Comparison of ENCODE assay signal across 8 mouse cellular contexts in the genomic region with DNA sequence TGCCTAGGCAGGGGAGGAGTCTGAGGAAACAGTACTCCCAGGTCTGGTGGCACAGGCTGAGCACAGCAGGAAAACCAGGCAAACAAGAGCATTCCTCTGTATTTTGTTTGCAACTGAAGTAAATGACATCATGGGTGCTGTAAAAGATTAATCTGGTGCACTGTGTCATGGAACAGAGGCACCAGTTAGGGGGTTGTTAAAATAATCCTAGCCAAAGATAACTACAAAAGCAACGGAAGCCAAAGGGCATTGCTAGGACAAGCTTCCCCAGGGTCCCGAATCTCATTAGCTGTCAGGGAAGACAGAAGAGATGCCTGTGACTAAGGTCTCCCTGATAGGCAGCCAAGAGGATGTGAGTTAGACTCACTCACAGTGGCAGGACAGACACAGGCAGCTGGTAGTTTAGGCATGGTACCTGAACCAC. TPM values are rescaled to one million over a fixed set of nuclear protein-coding genes. Genes with fewer than 3 reads are reported as not detected.
A peak's percentile ranks its signal among the peaks of the same experiment; 100 is the strongest.
DNase-seq lines count a peak whose midpoint lies in the region; ATAC-seq and TF ChIP-seq lines count a peak whose summit lies in the region.
"Had no signal": no experiment of that assay in that cellular context is flagged by ENCODE, and none has a peak within 500 bp of the region (broad histone marks: within the 10 kb centered on the region; RNA-seq: fewer than 3 reads in every experiment).

No protein-coding gene starts in this region.

- DNase-seq in limb, embryonic 14.5 days (ENCODE audit: low spot score), result peak; percentile 30
- no peak for DNase-seq in limb, embryonic 10.5 days (ENCODE audit: low spot score)
- peak; percentile 32 for DNase-seq in embryonic facial prominence, embryonic 14.5 days (ENCODE audit: low spot score)
- DNase-seq in kidney, adult 2 months, result peak; percentile 94
- DNase-seq in frontal cortex, postnatal 14 days (ENCODE audit: low spot score in 2 of 2), result no peak
- DNase-seq in cerebellum, postnatal 4 days (ENCODE audit: low spot score in 2 of 2), result no peak
- DNase-seq: thymus, adult 2 months had no signal

- no peak for TF ChIP-seq CTCF in kidney, adult 2 months (conservative IDR thresholded peaks at IDR 0.05; ENCODE audit: insufficient read depth, insufficient read length, low read depth, low read length)

- TF ChIP-seq POLR2A in limb, embryonic 14.5 days (IDR thresholded peaks at IDR 0.05; ENCODE audit: borderline replicate concordance, extremely low read depth, insufficient read depth, insufficient read length), result no peak
- TF ChIP-seq POLR2A in kidney, adult 2 months (IDR thresholded peaks at IDR 0.05; ENCODE audit: low read depth, low read length), result no peak

- H3K9me3 ChIP-seq in limb, embryonic 14.5 days (ENCODE audit: control insufficient read depth, low read length), result no peaks in the 10 kb centered on the region
- H3K9me3 ChIP-seq in limb, embryonic 10.5 days (replicated peaks), result no peaks in the 10 kb centered on the region
- no peaks in the 10 kb centered on the region for H3K9me3 ChIP-seq in embryonic facial prominence, embryonic 14.5 days (ENCODE audit: control insufficient read depth, low read length)
- H3K9me3 ChIP-seq in stomach, embryonic 15.5 days, result no peaks in the 10 kb centered on the region

- no peak overlapping the region for H3K9ac ChIP-seq in limb, embryonic 14.5 days (ENCODE audit: low read depth, low read length, severe bottlenecking)
- no peak overlapping the region for H3K9ac ChIP-seq in embryonic facial prominence, embryonic 14.5 days (ENCODE audit: low read depth, low read length)
- no peak overlapping the region for H3K9ac ChIP-seq in stomach, embryonic 15.5 days

- H3K4me3 ChIP-seq in limb, embryonic 14.5 days (replicated peaks; ENCODE audit: low read length), result no peak overlapping the region
- H3K4me3 ChIP-seq in limb, embryonic 10.5 days, result no peak overlapping the region
- H3K4me3 ChIP-seq in embryonic facial prominence, embryonic 14.5 days (ENCODE audit: low read depth, low read length), result no peak overlapping the region
- H3K4me3 ChIP-seq in kidney, adult 2 months (ENCODE audit: insufficient read depth, low read depth, low read length), result no peak overlapping the region
- no peak overlapping the region for H3K4me3 ChIP-seq in stomach, embryonic 15.5 days (replicated peaks)

- peaks cover 11% of the 10 kb centered on the region for H3K4me1 ChIP-seq in limb, embryonic 14.5 days (ENCODE audit: control insufficient read depth, insufficient read depth, low read length)
- H3K4me1 ChIP-seq in limb, embryonic 10.5 days, result peaks cover 21% of the 10 kb centered on the region
- peaks cover 6% of the 10 kb centered on the region for H3K4me1 ChIP-seq in embryonic facial prominence, embryonic 14.5 days (ENCODE audit: control insufficient read depth, insufficient read depth, low read length)
- H3K4me1 ChIP-seq in kidney, adult 2 months (ENCODE audit: control insufficient read depth, insufficient read depth, low read length), result peaks cover 35% of the 10 kb centered on the region
- H3K4me1 ChIP-seq in stomach, embryonic 15.5 days, result peaks cover 13% of the 10 kb centered on the region

- 13% methylated on average over 2 of the region's 2 CpGs for WGBS in limb, embryonic 14.5 days
- 8% methylated on average over 2 of the region's 2 CpGs for WGBS in limb, embryonic 10.5 days
- 5% methylated on average over 2 of the region's 2 CpGs for WGBS in embryonic facial prominence, embryonic 14.5 days
- 8% methylated on average over 2 of the region's 2 CpGs for WGBS in kidney, adult 2 months
- 16% methylated on average over 2 of the region's 2 CpGs for WGBS in stomach, embryonic 15.5 days

- no peaks in the 10 kb centered on the region for H3K27me3 ChIP-seq in limb, embryonic 14.5 days (ENCODE audit: control insufficient read depth, insufficient read depth, low read length)
- H3K27me3 ChIP-seq in limb, embryonic 10.5 days (ENCODE audit: low read depth, poor library complexity, severe bottlenecking), result peaks cover 28% of the 10 kb centered on the region
- H3K27me3 ChIP-seq in embryonic facial prominence, embryonic 14.5 days (replicated peaks; ENCODE audit: control insufficient read depth, insufficient read depth, low read length), result no peaks in the 10 kb centered on the region
- no peaks in the 10 kb centered on the region for H3K27me3 ChIP-seq in kidney, adult 2 months (replicated peaks; ENCODE audit: control insufficient read depth, insufficient read depth, low read length)
- no peaks in the 10 kb centered on the region for H3K27me3 ChIP-seq in stomach, embryonic 15.5 days (replicated peaks)

- H3K4me2 ChIP-seq in limb, embryonic 14.5 days (replicated peaks; ENCODE audit: low read depth, low read length, severe bottlenecking), result no peak overlapping the region
- H3K4me2 ChIP-seq in embryonic facial prominence, embryonic 14.5 days (ENCODE audit: low read depth, low read length), result no peak overlapping the region
- no peak overlapping the region for H3K4me2 ChIP-seq in stomach, embryonic 15.5 days

- H3K27ac ChIP-seq in limb, embryonic 14.5 days (replicated peaks; ENCODE audit: low read depth, low read length), result no peak overlapping the region
- no peak overlapping the region for H3K27ac ChIP-seq in limb, embryonic 10.5 days
- H3K27ac ChIP-seq in embryonic facial prominence, embryonic 14.5 days (replicated peaks; ENCODE audit: low read depth, low read length), result no peak overlapping the region
- peak overlapping the region; percentile 89 for H3K27ac ChIP-seq in kidney, adult 2 months (ENCODE audit: insufficient read depth, low read depth, low read length)
- 0 out of 2 replicates have a peak overlapping the region, but pooled peaks have one; percentile 13 for H3K27ac ChIP-seq in stomach, embryonic 15.5 days

- H3K36me3 ChIP-seq in limb, embryonic 14.5 days (ENCODE audit: control insufficient read depth, insufficient read depth, low read length), result no peaks in the 10 kb centered on the region
- no peaks in the 10 kb centered on the region for H3K36me3 ChIP-seq in limb, embryonic 10.5 days
- H3K36me3 ChIP-seq in embryonic facial prominence, embryonic 14.5 days (ENCODE audit: control insufficient read depth, insufficient read depth, low read length), result no peaks in the 10 kb centered on the region
- H3K36me3 ChIP-seq in kidney, adult 2 months (ENCODE audit: control insufficient read depth, insufficient read depth, low read length), result no peaks in the 10 kb centered on the region
- no peaks in the 10 kb centered on the region for H3K36me3 ChIP-seq in stomach, embryonic 15.5 days

- no peak for ATAC-seq in limb, embryonic 14.5 days (ENCODE audit: low FRiP score, low read depth)
- peak; percentile 12; the same call in 1 of the 2 replicates for ATAC-seq in embryonic facial prominence, embryonic 14.5 days (ENCODE audit: low read depth)
- no peak; the same call in 1 of the 2 replicates for ATAC-seq in stomach, embryonic 15.5 days (ENCODE audit: insufficient read depth, low FRiP score, low read depth)

RNA-seq across cellular contexts. Expression of gene Hint1, which starts 14.9 kb away (rescaled TPM):
- 492 and 618 TPM in 2 replicates for polyA plus RNA-seq in limb, embryonic 14.5 days (2012; rRNA removed)
- polyA plus RNA-seq in limb, embryonic 14.5 days (2014; fragmentation: Nextera tagmentation; extraction: Ambion mirVana), result 557 and 602 TPM in 2 replicates
- polyA plus RNA-seq in limb, embryonic 10.5 days (2016; fragmentation: Nextera tagmentation; extraction: Ambion mirVana), result 550 and 645 TPM in 2 replicates
- 583 and 620 TPM in 2 replicates for polyA plus RNA-seq in embryonic facial prominence, embryonic 14.5 days (2014; fragmentation: Nextera tagmentation; extraction: Ambion mirVana)
- polyA plus RNA-seq in kidney, adult 2 months (2012; rRNA removed), result 1,115 and 1,173 TPM in 2 replicates
- 602 and 675 TPM in 2 replicates for polyA plus RNA-seq in stomach, embryonic 15.5 days (2015; fragmentation: Nextera tagmentation; extraction: Ambion mirVana)

RNA-seq across cellular contexts. Expression of gene Lyrm7, which starts 20.3 kb away (rescaled TPM):
- 3.8 and 8.2 TPM in 2 replicates for polyA plus RNA-seq in limb, embryonic 14.5 days (2012; rRNA removed)
- 7.8 and 10.8 TPM in 2 replicates for polyA plus RNA-seq in limb, embryonic 14.5 days (2014; fragmentation: Nextera tagmentation; extraction: Ambion mirVana)
- 6.5 and 7.9 TPM in 2 replicates for polyA plus RNA-seq in limb, embryonic 10.5 days (2016; fragmentation: Nextera tagmentation; extraction: Ambion mirVana)
- 10.6 and 11.3 TPM in 2 replicates for polyA plus RNA-seq in embryonic facial prominence, embryonic 14.5 days (2014; fragmentation: Nextera tagmentation; extraction: Ambion mirVana)
- 1.4 and 3.9 TPM in 2 replicates for polyA plus RNA-seq in kidney, adult 2 months (2012; rRNA removed)
- polyA plus RNA-seq in stomach, embryonic 15.5 days (2015; fragmentation: Nextera tagmentation; extraction: Ambion mirVana), result 7.5 and 11.6 TPM in 2 replicates

RNA-seq across cellular contexts. Expression of gene Gpx3, which starts 21.2 kb away (rescaled TPM):
- 14.5 and 18.2 TPM in 2 replicates for polyA plus RNA-seq in limb, embryonic 14.5 days (2012; rRNA removed)
- 32.7 and 37.3 TPM in 2 replicates for polyA plus RNA-seq in limb, embryonic 14.5 days (2014; fragmentation: Nextera tagmentation; extraction: Ambion mirVana)
- 52.0 and 60.7 TPM in 2 replicates for polyA plus RNA-seq in limb, embryonic 10.5 days (2016; fragmentation: Nextera tagmentation; extraction: Ambion mirVana)
- 67.7 and 89.8 TPM in 2 replicates for polyA plus RNA-seq in embryonic facial prominence, embryonic 14.5 days (2014; fragmentation: Nextera tagmentation; extraction: Ambion mirVana)
- polyA plus RNA-seq in kidney, adult 2 months (2012; rRNA removed), result 28,844 and 31,623 TPM in 2 replicates
- 164 and 171 TPM in 2 replicates for polyA plus RNA-seq in stomach, embryonic 15.5 days (2015; fragmentation: Nextera tagmentation; extraction: Ambion mirVana)

Comparison
In these comparisons a context has a peak if more than half of its experiments do, and no peak if none do; other contexts are left out.
1. DNase-seq: peak in limb, embryonic 14.5 days (single experiment), embryonic facial prominence, embryonic 14.5 days (single experiment) and kidney, adult 2 months (single experiment); none in limb, embryonic 10.5 days (single experiment), frontal cortex, postnatal 14 days (0 of 2) and cerebellum, postnatal 4 days (0 of 2).
2. H3K27ac ChIP-seq: peak in kidney, adult 2 months (single experiment) and stomach, embryonic 15.5 days (single experiment); none in limb, embryonic 14.5 days (single experiment), limb, embryonic 10.5 days (single experiment) and embryonic facial prominence, embryonic 14.5 days (single experiment).
3. RNA of gene Gpx3, which starts 21.2 kb away (polyA plus RNA-seq): 28,844 to 31,623 TPM in kidney, adult 2 months; 164 to 171 TPM in stomach, embryonic 15.5 days, 67.7 to 89.8 TPM in embryonic facial prominence, embryonic 14.5 days, 52.0 to 60.7 TPM in limb, embryonic 10.5 days and 14.5 to 37.3 TPM in limb, embryonic 14.5 days; every median in the first group is over 100 times any median in the second.